Mouse (Mus musculus): Measurements from ENCODE around the gene Psmd11.
"Not testable (repeated sequence)": the region's sequence is repeated elsewhere in the genome, so short reads cannot be mapped to it uniquely, and the experiment has no call there.

The Psmd11 gene

DNA sequence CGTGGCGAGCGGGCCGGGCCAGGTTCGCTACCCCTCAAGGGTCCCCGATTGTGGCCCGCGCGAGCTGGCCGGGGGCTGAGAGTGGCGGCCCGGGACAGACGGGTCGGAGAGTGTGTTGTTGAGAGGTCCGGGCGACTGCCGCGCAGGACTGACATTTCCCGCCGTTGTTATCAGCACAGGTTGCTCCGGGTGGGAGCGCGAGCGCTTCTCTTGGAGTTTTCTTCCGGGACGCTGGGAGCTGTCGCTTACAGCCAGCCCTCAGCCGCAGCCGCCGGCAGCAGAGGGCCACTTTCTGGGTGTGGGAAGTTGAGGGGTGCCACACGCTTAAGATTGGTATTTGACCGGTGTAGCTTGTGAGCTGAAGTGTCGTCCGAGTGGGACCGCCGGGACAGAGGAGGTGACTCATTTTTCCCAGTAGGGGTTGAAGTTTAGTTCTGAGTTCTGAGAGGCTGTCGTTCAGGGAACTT lies 627 bp downstream of the Psmd11 start:
- peak; percentile 58 for DNase-seq (ENCODE audit: low read depth, low spot score)

DNA sequence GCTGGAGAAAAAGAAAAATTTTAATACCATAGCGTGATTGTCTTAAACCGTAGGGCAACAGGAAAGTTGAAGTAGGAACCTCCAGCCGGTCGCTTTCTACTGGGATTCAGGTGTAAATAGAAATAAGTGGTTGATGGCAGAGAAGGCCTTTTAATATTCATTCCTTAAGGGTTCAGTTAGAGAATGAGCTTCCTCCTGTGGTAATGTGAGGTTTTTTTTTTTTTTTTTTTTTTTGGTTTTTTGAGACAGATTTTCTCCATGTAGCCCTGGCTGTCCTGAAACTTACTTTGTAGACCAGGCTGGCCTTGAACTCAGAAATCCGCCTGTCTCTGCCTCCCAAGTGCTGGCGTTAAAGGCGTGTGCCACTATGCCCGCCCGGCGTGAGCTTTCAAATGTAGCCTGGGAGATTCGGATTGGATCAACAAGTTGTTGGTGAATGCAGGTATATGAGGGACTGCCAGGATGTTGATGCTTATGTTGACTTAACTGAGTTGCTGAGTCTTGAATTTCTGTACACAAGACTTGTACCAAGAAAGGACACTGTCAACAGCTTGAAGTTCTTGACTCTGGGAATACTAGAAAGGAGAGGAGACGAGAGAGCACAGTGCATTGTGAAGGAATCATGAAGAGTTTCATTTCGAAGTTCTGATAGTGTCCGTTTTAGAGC lies 1.2 kb downstream of the Psmd11 start:
- peak; percentile 21 for DNase-seq (ENCODE audit: low read depth, low spot score)

DNA sequence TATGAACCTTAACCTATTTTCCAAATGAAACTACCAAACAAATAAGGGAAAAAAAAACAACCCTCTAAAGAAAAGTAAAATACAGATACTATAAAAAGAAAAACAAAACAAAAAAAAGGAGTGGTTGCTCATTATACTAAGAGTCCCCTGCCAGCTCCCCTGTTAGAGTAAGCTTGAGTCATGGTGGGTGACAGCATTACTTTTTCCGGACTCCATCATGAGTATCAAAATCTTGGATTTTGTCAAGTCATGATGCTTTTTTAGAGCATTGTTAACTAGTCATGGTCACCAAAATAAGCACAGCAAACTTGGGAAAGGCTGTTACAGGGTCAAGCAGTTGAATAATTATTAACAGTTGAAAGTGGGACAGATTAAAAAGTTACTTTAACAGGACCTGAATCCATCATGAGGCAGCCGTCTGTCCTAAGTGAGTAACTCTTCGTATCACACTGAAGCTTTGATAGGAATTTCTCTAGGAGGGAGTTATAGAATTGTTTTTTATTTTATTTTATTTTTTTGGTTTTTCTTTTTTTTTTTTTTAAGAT lies 2.0 kb downstream of the Psmd11 start:
- peak; percentile 53 for DNase-seq (ENCODE audit: low read depth, low spot score)

DNA sequence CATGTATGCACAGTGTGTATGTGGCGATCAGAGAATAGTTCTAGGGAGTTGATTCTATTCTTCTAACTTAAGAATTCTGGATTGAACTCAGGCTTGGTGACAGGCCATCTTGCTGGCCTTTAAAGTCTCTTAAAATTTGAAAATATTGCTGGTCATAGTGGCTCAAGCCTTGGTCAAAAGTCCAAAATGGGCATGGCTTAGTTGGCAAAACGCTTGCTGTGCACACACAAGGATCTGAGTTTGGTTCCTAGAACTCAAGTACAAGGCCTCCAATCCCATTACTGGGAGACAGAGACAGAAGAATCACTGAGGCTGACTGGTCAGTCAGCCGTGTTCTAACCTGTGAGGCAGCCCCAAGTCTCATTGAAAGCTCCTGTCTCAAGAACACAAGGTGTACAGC lies 18.5 kb downstream of the Psmd11 start:
- DNase-seq (ENCODE audit: low read depth, low spot score), result no peak

DNA sequence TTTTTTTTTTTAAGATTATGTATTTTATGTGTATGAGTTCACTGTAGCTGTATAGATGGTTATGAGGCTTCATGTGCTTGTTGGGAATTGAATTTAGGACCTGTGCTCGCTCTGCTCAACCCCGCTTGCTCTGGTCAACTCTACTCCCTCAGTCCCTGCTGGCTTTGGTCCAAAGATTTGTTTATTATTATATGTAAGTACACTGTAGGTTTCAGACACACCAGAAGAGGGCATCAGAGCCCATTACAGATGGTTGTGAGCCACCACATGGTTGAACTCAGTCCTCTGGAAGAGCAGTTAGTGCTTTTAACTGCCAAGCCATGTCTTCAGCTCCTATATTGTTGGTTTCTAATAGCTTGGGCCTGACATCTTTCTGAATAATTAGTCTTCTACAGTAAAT lies 21.4 kb downstream of the Psmd11 start:
- DNase-seq (ENCODE audit: low read depth, low spot score), result peak; percentile 31

DNA sequence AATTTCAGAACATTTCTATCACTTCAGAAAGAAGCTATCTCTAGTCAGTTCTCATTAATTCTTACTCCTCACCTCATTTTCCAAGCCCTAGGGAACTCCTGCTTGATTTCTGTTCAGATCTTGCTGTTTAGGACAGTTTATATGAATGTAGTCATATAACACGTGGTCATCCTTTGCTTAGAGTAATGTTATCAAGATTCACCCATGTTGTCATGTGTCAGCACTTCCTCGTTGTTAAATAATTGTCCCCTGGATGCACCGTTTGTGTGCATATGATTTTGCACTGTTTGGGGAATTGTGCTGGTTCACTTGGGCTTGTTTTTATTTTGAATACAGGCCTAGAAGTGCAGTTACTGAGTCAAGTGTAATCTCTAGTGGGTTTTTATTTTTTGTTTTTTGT lies 23.8 kb downstream of the Psmd11 start:
- no peak for DNase-seq (ENCODE audit: low read depth, low spot score)

DNA sequence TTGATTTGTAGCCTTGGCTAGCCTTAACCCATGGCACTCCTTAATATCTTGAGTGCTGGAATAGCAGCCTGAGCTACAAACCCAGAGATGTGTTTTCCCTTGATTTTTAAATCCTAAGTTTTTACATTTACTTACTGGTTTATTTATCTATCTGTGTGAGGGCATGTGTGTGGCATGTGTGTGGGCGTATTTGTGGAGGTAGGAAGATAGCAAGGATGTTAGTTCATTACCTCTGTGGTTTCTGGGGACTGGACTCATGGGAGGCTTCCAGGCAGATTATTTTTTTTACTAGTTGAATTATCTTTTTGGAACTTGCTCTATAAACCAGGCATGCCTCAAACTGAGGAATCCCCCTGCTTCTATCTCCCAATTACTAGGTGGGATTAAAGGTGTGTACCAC lies 24.8 kb downstream of the Psmd11 start:
- peak; percentile 69 for DNase-seq (ENCODE audit: low read depth, low spot score)

DNA sequence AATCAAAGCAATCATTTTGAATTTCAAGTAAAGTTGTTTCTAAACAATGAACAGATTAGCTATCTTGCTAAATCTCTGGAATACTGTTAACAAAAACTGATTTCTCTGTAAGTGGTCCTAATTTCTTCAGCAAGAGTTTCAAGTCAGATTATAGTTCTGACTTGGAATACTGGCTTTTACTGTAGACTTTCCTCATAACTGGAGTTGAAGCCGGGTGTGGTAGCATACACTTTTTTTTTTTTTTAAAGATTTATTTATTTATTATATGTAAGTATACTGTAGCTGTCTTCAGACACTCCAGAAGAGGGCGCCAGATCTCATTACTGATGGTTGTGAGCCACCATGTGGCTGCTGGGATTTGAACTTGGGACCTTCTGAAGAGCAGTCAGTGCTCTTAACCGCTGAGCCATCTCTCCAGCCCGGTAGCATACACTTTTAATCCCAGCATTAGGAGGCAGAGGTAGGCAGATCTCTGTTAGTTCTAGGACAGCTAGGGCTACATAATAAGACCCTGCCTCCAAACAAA lies 35.3 kb downstream of the Psmd11 start:
- DNase-seq (ENCODE audit: low read depth, low spot score), result not testable (repeated sequence)

DNA sequence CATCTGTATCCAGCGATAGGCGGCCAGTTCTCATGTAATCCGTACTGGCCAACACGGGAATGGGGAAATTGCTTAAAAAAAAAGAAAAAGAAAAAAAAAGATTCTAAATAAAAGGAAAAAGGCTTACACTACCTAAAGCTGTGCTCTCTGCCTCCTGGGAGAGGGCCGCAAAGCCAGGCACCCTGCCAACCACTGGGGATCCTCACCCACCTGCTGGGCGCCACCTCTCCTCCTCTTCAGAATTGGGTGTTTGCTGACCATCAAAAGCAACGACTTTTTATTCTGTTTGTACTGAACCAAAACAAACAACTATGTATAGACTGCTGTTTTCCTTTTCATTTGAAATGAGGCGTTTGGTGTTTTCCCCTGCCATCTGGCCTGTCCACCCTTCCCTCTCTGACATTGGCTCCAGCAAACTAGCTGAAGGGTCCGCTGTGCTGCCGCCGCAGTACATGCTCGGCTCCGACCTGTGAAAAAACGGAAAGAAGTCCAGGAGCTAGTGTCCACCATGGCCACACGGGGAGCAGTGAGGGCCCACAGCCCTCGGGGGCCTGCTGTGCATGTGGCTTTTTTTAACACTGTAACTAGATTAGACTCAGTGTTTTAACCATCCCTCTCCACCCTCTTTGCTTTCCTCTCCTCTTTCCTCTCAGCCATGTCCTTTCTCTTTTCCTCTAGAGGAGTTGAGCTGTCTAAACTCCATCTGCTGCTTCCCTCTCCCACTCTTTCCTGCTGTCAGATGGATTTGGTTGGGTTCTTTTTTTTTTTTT lies 43.6 kb downstream of the Psmd11 start:
- no peak for DNase-seq (ENCODE audit: low read depth, low spot score)

DNA sequence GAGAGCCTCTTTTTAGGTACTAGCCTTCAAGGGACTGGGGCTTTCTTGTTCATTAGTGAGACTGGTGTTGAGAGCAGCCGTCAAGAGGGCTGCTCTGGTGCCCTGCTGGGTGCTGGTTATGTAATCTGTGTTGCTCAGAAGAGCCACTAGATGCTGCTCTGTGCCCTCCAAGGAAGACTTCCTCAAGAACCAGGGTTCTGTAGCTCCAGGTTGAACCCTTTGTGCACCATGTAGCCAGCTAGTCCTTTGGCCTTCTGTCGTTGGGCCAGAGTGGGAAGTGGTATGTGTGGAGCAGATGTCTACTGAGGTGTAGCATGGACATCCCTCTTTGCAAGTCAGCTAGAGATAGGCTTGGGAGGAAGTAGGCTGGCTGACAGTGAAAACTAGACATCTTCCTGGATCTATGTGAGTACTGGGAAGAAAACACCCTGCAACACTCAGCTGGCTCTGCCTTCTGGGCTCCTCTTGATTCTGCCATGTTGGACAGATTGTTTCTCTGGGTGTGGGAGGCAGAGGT lies 45.8 kb downstream of the Psmd11 start:
- DNase-seq (ENCODE audit: low read depth, low spot score), result peak; percentile 44

DNA sequence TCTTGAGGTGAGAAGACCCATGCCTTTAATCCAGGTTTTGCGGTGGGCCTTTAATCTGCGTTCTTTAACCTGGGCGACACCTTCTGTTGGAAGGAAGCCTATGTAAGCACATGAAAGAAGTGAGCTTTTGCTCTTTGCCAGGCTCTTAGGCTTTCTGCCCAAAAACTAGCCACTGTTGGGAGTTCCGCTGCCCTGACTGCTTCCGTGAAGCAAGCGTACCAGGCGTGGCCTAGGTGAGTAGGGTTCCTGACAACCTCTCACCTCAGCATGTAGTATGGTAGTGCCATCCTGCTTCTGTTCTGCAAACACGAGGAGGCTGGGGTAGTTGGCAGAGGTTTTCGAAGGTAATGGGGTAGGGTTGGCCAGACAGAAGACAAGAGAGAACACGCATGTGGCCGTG lies 46.4 kb downstream of the Psmd11 start:
- no peak for DNase-seq (ENCODE audit: low read depth, low spot score)

DNA sequence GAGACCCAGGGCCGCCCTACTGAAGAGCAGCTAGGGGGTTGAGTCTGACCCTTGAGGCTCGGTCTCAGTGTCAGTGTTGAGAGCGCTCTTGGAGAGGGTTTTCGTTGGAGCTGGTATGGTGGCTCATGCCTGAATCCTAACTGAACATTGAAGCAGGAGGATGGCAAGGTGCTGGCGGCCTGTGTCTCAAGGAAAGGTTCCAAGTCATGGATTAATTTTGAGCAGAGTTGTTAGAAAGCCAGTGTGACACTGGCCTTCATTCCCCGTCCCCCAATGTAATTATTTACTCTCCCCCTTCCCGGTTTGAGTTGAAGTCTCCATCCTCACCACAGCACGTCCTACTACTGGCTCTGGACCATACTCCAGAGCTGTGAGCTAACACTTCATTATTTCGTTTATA lies 47.1 kb downstream of the Psmd11 start:
- no peak for DNase-seq (ENCODE audit: low read depth, low spot score)

DNA sequence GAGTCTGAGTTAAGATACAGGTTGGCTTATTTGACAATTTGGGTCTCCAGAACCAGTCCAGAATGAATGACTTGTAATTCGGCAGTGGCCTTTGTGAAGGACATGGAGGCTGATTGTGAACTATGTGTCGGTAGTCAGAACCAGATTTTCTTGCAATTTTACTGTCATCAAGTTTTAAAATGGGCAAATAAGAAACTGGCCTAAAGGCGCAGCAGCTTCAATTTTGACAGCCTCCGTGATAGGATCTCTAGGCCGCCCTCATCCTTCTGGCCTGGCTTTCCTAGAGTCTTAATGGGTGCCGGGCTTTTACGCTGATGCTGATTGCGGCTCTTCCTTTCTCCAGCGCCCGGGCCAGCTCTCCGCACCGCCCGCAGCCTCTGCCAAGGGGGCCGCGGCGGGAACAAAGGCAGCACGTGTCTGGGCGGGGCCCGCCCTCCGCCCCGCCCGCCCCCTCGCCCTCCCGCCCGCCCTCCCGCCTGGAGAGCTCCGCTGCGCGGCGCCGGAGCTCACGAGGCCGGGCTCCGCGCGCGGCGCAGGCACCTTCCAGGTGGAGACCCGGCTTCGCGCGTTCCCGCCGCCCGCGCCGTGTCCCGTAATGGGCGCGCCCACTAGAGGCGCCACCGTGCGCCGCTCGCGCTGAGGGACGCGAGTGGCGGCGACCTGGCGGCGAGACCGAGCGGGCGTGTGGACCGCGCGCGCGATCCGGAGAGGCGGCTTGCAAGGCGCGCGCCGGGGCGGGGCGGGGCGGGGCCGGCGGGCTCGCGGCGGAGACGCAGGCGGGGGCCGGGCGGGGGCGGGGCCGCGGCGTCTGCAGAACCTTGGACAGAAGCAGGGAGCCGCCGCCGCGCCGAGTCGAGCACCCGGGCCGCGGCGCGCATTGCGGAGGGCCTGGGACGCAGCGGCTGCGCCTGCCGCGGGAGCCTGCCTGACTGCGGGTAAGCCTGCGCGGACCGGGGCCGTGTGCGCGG lies 48.1 kb downstream of the Psmd11 start, which contains the start of gene Cdk5r1:
Cdk5r1 (plus strand) TSS at position 802 of the 968 bp plus-strand sequence.
- DNase-seq (ENCODE audit: low read depth, low spot score), result peak; percentile 69

DNA sequence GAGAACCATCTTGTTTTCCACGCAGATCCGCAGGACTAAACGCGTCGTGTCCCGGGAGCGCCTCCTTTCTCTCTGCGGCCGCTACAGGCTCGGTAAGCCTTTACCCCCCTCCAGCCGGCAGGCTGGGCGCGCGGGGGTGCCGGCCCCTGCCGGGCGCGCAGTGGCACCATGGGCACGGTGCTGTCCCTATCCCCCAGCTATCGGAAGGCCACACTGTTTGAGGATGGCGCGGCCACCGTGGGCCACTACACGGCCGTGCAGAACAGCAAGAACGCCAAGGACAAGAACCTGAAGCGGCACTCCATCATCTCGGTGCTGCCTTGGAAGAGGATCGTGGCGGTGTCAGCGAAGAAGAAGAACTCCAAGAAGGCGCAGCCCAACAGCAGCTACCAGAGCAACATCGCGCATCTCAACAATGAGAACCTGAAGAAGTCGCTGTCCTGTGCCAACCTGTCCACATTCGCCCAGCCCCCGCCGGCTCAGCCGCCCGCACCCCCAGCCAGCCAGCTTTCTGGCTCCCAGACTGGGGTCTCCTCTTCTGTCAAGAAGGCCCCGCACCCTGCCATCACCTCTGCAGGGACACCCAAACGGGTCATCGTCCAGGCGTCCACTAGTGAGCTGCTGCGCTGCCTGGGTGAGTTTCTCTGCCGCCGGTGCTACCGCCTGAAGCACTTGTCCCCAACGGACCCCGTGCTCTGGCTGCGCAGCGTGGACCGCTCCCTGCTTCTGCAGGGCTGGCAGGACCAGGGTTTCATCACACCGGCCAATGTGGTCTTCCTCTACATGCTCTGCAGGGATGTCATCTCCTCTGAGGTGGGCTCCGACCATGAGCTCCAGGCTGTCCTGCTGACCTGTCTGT lies 49.2 kb downstream of the Psmd11 start:
- DNase-seq (ENCODE audit: low read depth, low spot score), result no peak

DNA sequence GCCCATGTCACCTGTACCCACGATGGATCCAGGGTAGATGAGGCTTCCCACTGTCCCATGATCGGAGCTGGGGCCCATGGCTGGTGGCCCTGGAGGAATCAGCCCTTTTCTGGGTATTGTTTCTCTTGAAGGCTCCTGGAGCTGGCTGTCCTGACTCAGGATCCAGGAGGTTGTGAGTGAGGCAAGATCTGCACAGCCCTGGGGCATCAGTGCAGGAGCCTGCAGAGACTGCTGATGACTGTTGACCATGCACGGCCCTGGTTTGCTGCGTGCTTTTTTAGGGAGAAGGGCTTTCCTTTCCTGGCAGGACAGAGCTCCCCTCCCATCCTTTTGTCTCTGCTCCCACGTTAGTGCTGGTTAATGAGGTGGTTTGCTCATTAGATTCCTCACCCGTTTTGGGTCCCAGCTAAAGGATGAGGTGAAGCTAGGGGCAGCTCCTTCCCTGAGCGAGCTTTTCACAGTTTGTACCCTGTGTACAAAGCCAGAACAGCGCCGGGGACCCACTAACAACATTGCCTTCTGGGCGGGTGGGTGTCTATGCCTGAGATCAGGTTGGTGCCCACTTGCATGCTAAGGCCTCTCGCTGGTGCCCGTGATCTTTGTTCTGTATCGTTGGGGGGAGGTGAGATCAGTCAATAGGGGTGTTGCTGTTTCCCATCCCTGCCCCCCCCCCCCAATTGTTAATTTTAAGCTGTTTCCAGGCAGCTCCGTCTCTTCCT lies 50.4 kb downstream of the Psmd11 start:
- peak; percentile 31 for DNase-seq (ENCODE audit: low read depth, low spot score)

DNA sequence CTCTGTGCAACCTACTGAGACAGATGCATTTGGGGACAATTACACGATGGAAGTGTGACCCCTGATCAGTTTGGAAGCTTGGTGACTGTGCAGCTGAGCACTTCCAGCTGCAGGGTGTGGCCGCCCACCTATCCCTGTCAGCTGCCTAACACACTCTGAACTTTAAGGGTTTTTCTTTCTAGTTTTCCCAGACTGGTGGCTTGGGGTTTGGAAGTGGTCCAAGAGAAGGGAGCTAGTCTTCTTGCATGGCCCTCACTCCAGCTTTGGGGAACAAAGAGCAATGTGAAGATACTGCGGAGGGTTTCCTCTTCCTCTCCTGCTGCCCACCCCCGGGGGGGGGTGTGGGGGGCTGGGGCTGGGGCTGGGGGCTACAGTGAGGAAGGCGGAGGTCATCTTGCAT lies 51.0 kb downstream of the Psmd11 start:
- DNase-seq (ENCODE audit: low read depth, low spot score), result peak; percentile 56

DNA sequence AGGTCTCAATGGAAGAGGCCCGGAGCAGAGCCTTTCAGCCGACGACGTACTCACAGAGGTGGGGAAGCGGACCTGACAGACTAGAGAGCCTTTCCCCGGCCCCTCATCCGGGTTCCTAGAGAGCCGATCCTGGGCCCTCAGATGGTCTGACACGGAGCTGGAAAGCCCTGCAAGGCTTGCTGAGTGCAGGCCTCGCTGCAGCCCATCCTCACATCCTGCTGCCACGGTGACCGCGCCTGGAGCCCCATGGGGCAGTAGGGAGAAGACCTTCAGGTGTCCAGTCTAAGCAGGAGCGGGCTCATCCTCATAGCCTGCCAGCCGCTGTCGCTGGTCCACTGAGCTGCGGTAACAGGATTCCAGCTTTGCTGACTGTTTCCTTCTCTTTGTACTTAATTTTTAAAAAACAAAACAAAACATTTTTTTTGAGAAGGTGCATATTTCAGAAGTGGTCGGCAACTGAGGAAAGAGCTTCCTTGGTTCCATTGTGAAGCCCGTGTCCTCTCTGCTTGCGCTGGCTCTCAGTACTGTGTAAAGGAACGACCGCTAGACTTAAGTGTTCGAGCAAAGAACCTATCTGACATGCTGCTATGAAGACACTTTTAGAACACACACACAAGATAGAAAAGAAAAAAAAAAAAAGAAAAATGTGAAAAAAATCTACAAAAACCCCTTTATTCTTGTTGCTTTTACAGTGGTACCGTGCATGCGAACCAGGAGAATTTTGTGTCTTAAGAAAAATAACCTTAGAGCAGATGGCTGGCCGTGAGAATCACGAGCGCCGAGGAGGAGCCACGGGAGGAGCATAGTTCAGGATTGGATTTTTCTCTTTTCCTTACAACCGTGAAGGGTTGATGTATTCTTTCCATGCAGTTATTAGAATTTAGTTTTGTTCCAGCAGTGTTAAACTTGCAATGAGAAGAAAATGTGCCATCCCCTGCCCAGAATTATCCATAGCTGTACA lies 51.8 kb downstream of the Psmd11 start:
- no peak for DNase-seq (ENCODE audit: low read depth, low spot score)

DNA sequence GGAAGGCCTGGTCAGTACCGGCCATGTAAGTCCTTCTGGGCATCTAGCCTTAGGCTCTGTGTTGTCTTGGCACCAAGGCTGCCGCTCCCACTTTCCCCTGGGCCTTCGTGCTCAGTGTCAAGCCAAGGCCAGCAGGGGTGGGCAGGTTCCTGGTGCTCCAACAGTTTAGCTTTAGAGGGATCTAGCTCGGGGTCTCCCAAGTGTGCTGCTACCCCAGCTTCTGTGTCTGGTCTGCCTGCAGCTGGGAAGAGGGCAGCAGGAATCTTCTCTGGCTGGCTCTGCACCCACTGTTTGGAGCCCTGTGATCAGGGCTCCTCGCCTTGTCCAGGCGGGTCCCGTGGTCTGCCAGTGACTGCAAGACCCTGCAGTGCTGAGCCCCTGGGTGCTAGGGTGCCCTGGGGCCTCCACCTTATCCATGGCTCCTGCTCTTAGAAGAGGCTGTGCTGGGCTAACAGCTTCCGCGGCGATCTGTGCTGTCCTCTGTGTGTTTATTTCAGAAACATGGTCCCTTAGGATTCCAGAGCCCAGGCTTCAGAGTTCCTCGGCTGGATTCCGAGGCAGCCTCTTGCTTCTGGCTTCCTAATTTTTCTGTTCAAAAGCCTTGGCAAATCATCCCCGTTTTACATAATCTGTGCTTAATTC lies 53.1 kb downstream of the Psmd11 start:
- DNase-seq (ENCODE audit: low read depth, low spot score), result no peak

All from 3T3-L1 (cell line).